Mouse (Mus musculus) embryonic stem cell, embryonic (primary cell): ENCODE measurements around the gene Trim38.

Source experiments
- CTCF ChIA-PET, 4 experiments: fragments of 300-600 bp in 2 of 4; fragments of 350-600 bp in 2 of 4; sonication (Branson Sonifier 250); formaldehyde crosslinking; loops; one replicate each; lab custom pipeline; 2022; ENCODE audit warnings: inconsistent platforms in 2 of 4; lab: Charles Lee
- POLR2A ChIA-PET, 4 experiments: fragments of 300-600 bp in 2 of 4; fragments of 350-600 bp in 2 of 4; sonication (Branson Sonifier 250); formaldehyde crosslinking; loops; one replicate each; lab custom pipeline; 2022; ENCODE audit warnings: antibody characterized with exemption in 4 of 4, inconsistent platforms in 1 of 4; lab: Charles Lee

Trim38 gene

GRCm38 (mm10) chr13:23740910-23741309 is 28.8 kb upstream of the Trim38 start:
- CTCF ChIA-PET, result interaction anchor here in 1 of 4 experiments (3.0 kb wide), 1 partner anchor 11 kb away, joined by 11 read pairs; the partner anchor contains the start of genes Hist1h2ab and Hist1h3b
- POLR2A ChIA-PET, result interaction anchor here (1.1 to 44.4 kb wide), 32 partner anchors 1 to 541 kb away, joined by 3 to 2331 read pairs (median 48); partner anchors contain the start of genes Hist1h1a (in 4 of the 4), Hist1h2ac (in 4 of the 4), Hist1h2bc (in 4 of the 4) and Hist1h3a (in 4 of the 4)

DNA sequence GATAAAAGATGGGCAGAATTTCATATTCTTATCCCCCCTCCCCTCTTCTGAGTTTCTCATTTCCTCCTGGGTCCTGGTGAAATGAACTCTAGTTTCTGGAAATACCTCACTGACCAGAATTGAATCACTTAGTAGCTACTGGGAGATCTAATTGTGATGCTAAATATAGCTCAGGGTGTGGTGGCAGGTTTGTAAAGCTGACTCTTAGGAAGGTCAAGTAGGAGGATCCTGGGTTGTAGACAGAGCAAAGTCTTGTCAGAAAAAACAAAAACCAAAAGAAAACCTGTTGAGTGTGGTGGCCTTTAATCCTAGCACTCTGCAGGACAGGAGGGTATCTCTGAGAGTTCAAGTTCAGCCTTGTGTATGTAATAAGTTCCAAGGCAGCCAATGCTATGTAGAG is 27.7 kb upstream of the Trim38 start:
- CTCF ChIA-PET, result interaction anchor here in 1 of 4 experiments (0.6 to 1.0 kb wide), 3 partner anchors 18 to 1855 kb away, joined by 3 to 4 read pairs (median 3); partner anchors contain the start of gene Hist1h4c
- POLR2A ChIA-PET, result interaction anchor here (0.6 to 44.4 kb wide), 75 partner anchors 0 to 1699 kb away, joined by 3 to 2331 read pairs (median 5); partner anchors contain the start of genes Hist1h1a (in 4 of the 4), Hist1h2ab (in 4 of the 4), Hist1h3a (in 4 of the 4) and Hist1h3b (in 4 of the 4)

DNA sequence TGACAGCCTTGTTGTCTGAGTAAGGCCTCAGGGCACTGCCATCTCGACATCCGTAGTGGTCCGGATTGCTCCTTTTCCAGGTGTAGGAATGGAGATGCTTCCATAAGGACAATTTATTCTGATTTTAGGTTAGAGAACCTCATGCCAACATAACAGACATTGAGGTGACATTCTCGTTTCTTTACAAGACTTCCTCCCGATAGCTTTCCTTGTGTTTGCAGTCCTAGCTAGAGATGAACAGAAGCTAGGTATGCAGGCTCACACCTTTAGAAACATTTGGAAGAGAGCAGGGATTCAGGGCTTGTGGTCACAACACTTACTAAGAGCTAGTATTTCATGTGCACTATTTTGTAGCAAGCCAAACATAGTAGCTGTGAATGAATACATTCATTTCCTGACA is 26.5 kb upstream of the Trim38 start:
- CTCF ChIA-PET, result interaction anchor here in 1 of 4 experiments (1.1 kb wide), 1 partner anchor 42 kb away, joined by 7 read pairs; no protein-coding TSS in a partner anchor
- POLR2A ChIA-PET, result interaction anchor here (0.6 to 44.4 kb wide), 50 partner anchors 1 to 1956 kb away, joined by 3 to 2331 read pairs (median 12); partner anchors contain the start of genes Hist1h1a (in 4 of the 4), Hist1h2ab (in 4 of the 4), Hist1h3a (in 4 of the 4) and Hist1h3b (in 4 of the 4)

- ChIA-PET POLR2A (interaction anchor here (0.6 to 44.4 kb wide), 50 partner anchors 2 to 1957 kb away, joined by 3 to 2331 read pairs (median 8); partner anchors contain the start of genes Hist1h3a (in 4 of the 4), Hist1h4a (in 4 of the 4), Hist1h4b (in 4 of the 4) and Hist1h1a (in 3 of the 4)), CTCF (interaction anchor here in 1 of 4 experiments (1.1 kb wide), 1 partner anchor 42 kb away, joined by 7 read pairs; no protein-coding TSS in a partner anchor)
These were observed 25.8 kb upstream of the Trim38 start for GRCm38 (mm10) chr13:23743963-23744362.

GRCm38 (mm10) chr13:23744421-23745380 is 25.0 kb upstream of the Trim38 start:
- ChIA-PET POLR2A (interaction anchor here (0.6 to 44.4 kb wide), 55 partner anchors 3 to 1958 kb away, joined by 3 to 2331 read pairs (median 8); partner anchors contain the start of genes Hist1h3a (in 4 of the 4), Hist1h4a (in 4 of the 4), Hist1h4b (in 4 of the 4) and Hist1h4d (in 4 of the 4)), CTCF (interaction anchor here in 1 of 4 experiments (1.1 kb wide), 1 partner anchor 43 kb away, joined by 7 read pairs; no protein-coding TSS in a partner anchor)

DNA sequence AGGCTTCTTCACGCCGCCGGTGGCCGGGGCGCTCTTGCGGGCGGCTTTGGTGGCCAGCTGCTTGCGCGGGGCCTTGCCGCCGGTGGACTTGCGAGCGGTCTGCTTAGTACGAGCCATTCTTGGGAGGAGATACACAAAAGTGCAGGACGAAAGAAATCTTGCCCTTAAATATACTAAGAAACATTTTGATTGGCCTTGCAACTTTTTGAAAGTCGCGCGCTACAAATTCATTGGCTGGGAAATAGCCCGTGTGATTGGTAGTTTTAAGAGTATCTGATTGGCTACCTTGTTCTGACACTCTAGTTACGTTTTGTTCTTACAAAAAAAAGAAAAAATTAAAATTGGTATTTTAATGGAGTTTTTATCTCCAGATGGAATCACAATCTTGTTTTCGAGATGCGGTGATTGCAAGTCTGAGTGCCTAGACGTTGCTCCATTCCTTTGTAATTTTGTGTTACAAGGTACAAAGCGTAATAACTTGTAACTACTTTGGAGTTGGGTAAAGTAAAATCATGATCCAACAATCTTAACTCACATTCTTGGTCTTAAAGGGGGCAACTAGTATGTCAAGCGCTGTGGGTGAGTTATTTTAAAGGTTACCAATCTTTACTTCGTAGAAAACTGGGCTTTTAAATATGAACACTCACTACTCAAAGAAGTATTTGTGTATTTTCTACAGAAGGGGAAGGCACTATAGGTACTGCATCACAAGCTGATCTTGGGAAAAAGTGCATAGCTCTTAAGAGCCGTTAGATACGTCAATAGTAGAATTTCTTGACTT is 24.1 kb upstream of the Trim38 start, which contains the start of gene Hist1h3c:
Hist1h3c (minus strand) TSS at position 222 of the 781 bp plus-strand sequence.
- ChIA-PET POLR2A (interaction anchor here (0.6 to 44.4 kb wide), 65 partner anchors 4 to 1959 kb away, joined by 3 to 2331 read pairs (median 7); partner anchors contain the start of genes Hist1h4a (in 4 of the 4), Hist1h4b (in 4 of the 4), Hist1h4d (in 4 of the 4) and Hist1h1a (in 3 of the 4)), CTCF (interaction anchor here in 1 of 4 experiments (0.7 kb wide), 2 partner anchors 48 to 199 kb away, joined by 3 to 6 read pairs; partner anchors contain the start of gene Hist1h4c)

DNA sequence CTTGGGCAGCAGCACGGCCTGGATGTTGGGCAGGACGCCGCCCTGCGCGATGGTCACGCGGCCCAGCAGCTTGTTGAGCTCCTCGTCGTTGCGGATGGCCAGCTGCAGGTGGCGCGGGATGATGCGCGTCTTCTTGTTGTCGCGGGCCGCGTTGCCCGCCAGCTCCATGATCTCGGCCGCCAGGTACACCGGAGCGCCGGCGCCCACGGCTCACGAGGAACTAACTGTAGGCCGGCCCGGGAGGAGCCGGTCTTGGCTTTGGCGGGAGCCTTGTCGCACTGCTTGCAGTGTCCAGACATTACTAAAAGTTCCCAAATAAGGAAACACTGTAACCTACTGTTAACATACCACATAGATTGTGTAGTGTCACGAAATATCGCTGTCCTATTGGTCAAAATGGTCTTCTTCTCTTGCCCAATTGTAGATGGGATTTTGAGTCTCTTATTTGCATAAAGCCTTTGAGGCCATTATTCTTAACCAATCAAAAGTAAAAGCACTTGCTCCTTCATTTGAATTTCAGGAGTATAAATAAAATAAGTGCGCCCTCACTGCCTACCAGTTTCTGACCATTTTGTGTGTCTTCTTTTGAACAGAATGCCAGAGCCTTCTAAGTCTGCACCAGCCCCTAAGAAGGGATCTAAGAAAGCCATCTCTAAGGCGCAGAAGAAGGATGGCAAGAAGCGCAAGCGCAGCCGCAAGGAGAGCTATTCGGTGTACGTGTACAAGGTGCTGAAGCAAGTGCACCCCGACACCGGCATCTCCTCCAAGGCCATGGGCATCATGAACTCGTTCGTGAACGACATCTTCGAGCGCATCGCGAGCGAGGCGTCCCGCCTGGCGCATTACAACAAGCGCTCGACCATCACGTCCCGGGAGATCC is 23.3 kb upstream of the Trim38 start, which contains the start of gene Hist1h2bb:
Hist1h2bb (plus strand) TSS at position 534 of the 880 bp plus-strand sequence.
- POLR2A ChIA-PET, result interaction anchor here (0.6 to 44.4 kb wide), 67 partner anchors 4 to 1960 kb away, joined by 3 to 2331 read pairs (median 6); partner anchors contain the start of genes Hist1h1c (in 4 of the 4), Hist1h4a (in 4 of the 4), Hist1h4b (in 4 of the 4) and Hist1h4d (in 4 of the 4)
- CTCF ChIA-PET, result interaction anchor here in 1 of 4 experiments (0.7 kb wide), 2 partner anchors 48 to 200 kb away, joined by 3 to 6 read pairs; partner anchors contain the start of gene Hist1h4c

DNA sequence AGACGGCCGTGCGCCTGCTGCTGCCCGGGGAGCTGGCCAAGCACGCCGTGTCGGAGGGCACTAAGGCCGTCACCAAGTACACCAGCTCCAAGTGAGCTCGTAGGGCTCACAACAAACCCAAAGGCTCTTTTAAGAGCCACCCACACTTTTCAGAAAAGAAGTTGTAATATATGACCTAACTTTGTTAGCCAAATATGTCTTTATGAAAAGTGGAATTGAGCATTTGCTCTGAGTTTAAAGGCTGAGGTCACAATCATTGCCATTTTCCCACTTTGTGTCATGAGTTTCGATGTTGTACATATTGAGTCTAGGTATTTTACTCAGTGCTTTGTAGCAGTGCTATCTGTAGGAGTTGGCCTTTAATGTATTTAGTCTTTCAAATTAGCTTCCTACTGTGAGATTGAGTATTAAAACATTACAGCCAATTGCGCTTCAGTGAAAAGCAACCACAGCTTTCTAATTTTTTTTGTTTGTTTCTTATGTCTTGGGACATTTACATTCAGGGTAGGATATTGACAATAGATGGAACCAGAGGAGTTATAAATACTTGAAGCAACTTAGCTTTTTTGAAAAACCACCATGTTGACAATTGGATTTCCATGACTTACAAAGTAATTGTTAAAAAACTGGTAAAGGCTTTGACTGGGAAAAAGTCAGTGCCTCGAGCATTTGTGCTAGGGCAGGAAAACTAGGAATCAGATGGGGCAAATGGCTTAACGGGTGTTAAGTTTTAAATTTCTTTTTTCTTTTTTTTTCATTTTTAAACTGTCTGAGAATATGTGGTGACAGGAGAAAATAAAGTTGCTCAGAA is 22.4 kb upstream of the Trim38 start:
- POLR2A ChIA-PET, result interaction anchor here (0.7 to 44.4 kb wide), 54 partner anchors 4 to 1993 kb away, joined by 3 to 2331 read pairs (median 6); partner anchors contain the start of genes Hist1h1c (in 4 of the 4), Hist1h2bc (in 4 of the 4), Hist1h4a (in 4 of the 4) and Hist1h4b (in 4 of the 4)
- CTCF ChIA-PET, result no interaction called here

- ChIA-PET POLR2A (interaction anchor here (0.6 to 44.4 kb wide), 51 partner anchors 4 to 1994 kb away, joined by 3 to 2331 read pairs (median 6); partner anchors contain the start of genes Hist1h1c (in 4 of the 4), Hist1h2bc (in 4 of the 4), Hist1h4a (in 4 of the 4) and Hist1h1a (in 3 of the 4)), CTCF (no interaction called here)
These were observed 21.8 kb upstream of the Trim38 start for GRCm38 (mm10) chr13:23747892-23748288.

- CTCF ChIA-PET, result no interaction called here
These were observed 20.1 kb upstream of the Trim38 start for GRCm38 (mm10) chr13:23749563-23750121.

GRCm38 (mm10) chr13:23750839-23751477 is 18.8 kb upstream of the Trim38 start, which contains the start of gene Hist1h2ab:
Gene Hist1h2ab, plus strand, starts transcription at chr13:23751126.
- POLR2A ChIA-PET, result interaction anchor here (0.6 to 44.4 kb wide), 82 partner anchors 7 to 1922 kb away, joined by 3 to 2331 read pairs (median 7); partner anchors contain the start of genes Hist1h1a (in 4 of the 4), Hist1h1c (in 4 of the 4), Hist1h3a (in 4 of the 4) and Hist1h4a (in 4 of the 4)
- CTCF ChIA-PET, result interaction anchor here in 1 of 4 experiments (1.6 to 2.6 kb wide), 2 partner anchors 10 to 11 kb away, joined by 4 to 11 read pairs; partner anchors contain the start of genes Hist1h1c and Hist1h4a

More at GRCm38 (mm10) chr13:23749563-23750121, 20.1 kb upstream of the Trim38 start:
- POLR2A ChIA-PET, result interaction anchor here in 3 of 4 experiments (1.0 to 44.4 kb wide), 28 partner anchors 6 to 1707 kb away, joined by 3 to 2331 read pairs (median 28); partner anchors contain the start of genes Hist1h1a (in 3 of the 3), Hist1h1c (in 3 of the 3), Hist1h3c (in 3 of the 3) and Hist1h4a (in 3 of the 3)

DNA sequence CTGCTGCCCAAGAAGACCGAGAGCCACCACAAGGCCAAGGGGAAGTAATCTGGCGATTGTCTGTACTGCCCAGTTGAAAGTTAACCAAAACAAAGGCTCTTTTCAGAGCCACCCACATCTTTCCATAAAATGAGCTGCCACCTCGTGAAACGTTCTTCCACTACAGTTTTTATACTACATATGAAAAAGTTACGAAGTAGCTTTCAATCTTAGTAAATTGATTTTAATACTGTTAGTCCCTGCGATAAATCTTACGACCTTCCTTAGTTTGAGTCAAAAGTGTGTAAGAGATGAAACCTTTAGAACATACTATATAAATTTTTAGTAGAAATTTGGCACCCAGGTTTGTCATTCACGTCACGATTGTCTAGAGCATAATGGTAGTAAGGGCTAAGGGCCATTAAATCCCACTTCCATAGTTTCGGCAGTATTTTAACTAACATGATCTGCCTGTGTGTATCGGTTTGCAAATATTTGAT is 18.2 kb upstream of the Trim38 start:
- CTCF ChIA-PET, result interaction anchor here in 1 of 4 experiments (0.8 to 2.6 kb wide), 5 partner anchors 9 to 67 kb away, joined by 3 to 11 read pairs (median 4); partner anchors contain the start of genes Hist1h1c, Hist1h2bc and Hist1h4a

More for the DNA sequence above, 18.2 kb upstream of the Trim38 start:
- POLR2A ChIA-PET, result interaction anchor here (0.6 to 44.4 kb wide), 96 partner anchors 6 to 1925 kb away, joined by 3 to 2331 read pairs (median 6); partner anchors contain the start of genes Hist1h1a (in 4 of the 4), Hist1h1c (in 4 of the 4), Hist1h3a (in 4 of the 4) and Hist1h4a (in 4 of the 4)
